Mouse (Mus musculus) 3T3-L1 (cell line): ENCODE results near the gene Trappc1.

Experiments used
- DNase-seq: peaks from one replicate; pipeline ENCODE4 v3.0.0-alpha.2; 2015; ENCODE audit warnings: low read depth, low spot score

The Trappc1 gene

DNA sequence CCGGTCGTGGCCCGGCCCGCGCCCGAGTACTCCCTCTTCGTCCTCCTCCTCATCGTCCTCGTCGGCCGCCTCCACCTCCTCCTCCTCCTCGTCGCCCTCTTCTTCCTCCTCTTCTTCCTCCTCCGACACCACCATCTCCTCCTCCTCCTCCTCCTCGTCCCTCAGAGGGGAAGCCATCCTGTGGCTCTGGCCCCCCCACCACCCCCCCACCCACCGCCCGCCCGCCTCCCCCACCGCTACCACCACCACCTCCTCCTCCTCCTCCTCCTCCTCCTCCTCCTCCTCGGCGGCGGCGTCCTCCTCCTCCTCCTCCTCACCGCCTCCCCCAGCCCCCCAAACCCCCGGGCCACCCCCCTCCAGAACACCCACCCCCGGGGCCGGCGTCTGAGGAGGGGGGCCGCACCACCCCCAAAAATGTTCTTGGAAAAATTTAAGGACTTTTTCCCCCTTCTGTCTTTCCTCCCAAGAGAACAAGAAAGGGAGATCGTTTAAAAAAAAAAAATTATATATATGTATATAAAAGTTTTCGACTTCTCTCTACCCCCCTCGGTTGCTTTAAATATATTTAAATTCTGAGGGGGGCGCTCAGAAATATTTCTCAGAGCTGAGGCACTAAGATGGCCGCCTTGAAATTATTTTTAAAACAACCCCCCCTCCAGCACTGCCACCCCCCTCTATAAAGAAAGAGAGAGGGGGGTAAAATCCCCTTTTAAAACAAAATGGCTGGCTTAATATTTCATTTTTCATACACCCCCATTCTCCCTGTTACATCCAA, 45.6 kb downstream of the Trappc1 start, which contains the start of gene Chd3:
Gene Chd3, minus strand, starts transcription at position 192 of the 775 bp plus-strand sequence.
- peak; percentile 39 for DNase-seq

DNA sequence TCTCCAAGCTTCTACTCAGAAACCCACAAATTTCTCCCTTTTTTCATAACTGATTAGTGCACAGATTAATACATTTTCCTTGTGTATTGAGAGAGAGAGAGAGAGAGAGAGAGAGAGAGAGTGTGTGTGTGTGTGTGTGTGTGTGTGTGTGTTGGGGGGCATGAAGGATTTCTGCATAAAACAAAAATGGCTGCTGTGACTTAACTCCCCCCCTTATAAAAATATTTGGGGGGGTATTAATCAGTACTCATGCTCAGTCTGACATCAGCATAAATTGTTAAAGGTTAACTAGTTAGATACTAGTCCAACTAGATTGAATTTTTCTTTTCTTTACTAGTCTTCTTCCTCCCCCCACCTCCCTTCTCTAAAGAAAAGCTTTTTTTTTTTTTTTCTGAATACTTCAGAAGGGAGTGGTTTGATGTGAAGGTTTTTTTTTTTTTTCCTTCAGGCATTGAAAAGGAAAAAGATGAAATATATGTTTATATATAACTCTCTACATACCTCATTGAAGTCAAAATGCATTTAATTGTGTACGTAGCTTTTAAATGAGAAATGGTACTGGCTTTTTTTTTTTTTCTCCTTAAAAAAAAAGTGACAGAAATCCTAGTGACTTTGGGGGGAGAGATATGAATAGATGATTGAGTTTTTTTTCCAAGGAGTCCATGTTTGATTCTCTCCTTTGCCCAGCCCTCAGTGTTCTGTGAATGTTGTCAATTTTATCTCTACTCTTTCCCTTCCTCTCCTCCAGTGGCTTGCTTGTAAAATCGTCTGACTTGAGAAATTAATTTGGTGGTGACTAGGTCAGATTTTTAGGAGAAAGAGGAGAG, 46.4 kb downstream of the Trappc1 start:
- DNase-seq = peak; percentile 44

- DNase-seq = peak; percentile 41
Measured at GRCm38 (mm10) chr11:69370817-69371215, 47.0 kb downstream of the Trappc1 start.

- DNase-seq = no peak
Measured at GRCm38 (mm10) chr11:69371601-69372000, 47.8 kb downstream of the Trappc1 start.

- no peak for DNase-seq
Measured at GRCm38 (mm10) chr11:69372056-69372779, 48.4 kb downstream of the Trappc1 start.

GRCm38 (mm10) chr11:69372780-69373170, 49.0 kb downstream of the Trappc1 start:
- DNase-seq = peak; percentile 37

DNA sequence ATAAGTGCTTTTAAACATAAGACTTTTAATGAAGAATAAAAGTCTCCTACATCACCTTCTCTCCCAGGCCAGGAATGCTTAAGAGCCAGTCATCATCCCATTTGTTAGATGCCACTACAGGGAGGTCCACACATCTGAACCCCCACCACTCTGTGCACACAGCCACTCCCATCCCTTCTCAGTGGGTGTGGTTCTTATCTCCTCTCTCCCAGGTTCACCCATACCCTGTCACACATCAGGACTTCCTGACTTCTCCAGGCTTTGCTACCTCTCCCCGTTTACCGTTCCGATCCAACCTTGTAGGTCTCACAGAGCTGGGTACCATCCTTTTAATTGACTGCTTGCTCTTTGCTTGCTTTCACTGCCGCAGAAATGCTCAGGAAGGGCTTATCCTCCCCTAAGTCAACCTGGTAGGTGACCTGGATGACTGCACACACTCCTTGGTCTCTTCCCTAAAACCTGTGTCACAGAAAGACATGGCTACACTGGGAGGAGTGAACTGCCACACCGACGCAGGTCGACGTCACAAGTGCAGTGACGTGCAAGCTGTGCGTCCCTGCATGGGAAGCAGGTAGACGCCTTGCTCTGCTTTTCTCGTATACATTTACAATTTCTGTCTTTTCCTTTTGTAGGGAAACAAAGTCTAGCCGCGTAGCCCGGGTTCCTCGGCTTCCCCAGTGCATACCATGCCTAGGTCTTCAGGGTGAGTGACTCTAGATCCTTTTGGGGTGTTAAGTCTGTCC, 49.6 kb downstream of the Trappc1 start:
- DNase-seq = no peak
